Mouse (Mus musculus) granulocyte monocyte progenitor cell, adult 5-6 weeks (primary cell): ENCODE data around the gene Foxn1. TPM values are rescaled to one million over a fixed set of nuclear protein-coding genes. Genes with fewer than 3 reads are reported as not detected.

Experiments used
- ATAC-seq: replicated peaks from 2 replicates; pipeline ENCODE4 v1.8.0; 2016; ENCODE audit warnings: mild to moderate bottlenecking, moderate TSS enrichment, inconsistent platforms; ENCODE audit not compliant: poor library complexity, severe bottlenecking
- total RNA-seq, 2 experiments: library from RNA; stranded (forward) in 1 of 2; stranded (reverse) in 1 of 2; fragments of 200-712, 200-1000 nt in 1 of 2; fragments of >200 nt in 1 of 2; fragmentation: Nextera tagmentation in 1 of 2; gene quantifications; 2 replicates each; pipeline ENCODE4 v1.2.3; 2014 to 2017

Gene Foxn1
- total RNA-seq (2014; fragmentation: Nextera tagmentation) (not detected in 2 replicates), total RNA-seq (2017) (not detected in 2 replicates)

GRCm38 (mm10) chr11:78386508-78387043 is at the start of gene Foxn1:
Gene Foxn1, minus strand, starts transcription at chr11:78386558.
- ATAC-seq = no peak

GRCm38 (mm10) chr11:78435776-78436349 is 49.5 kb upstream of the Foxn1 start:
- peak; percentile 76 for ATAC-seq

GRCm38 (mm10) chr11:78434052-78434451 is 47.7 kb upstream of the Foxn1 start:
- ATAC-seq = no peak

- no peak for ATAC-seq
These were observed 44.8 kb upstream of the Foxn1 start for GRCm38 (mm10) chr11:78431176-78431575.

GRCm38 (mm10) chr11:78430195-78430878 is 44.0 kb upstream of the Foxn1 start:
- ATAC-seq = no peak

GRCm38 (mm10) chr11:78428309-78428708 is 42.0 kb upstream of the Foxn1 start:
- ATAC-seq = no peak

GRCm38 (mm10) chr11:78427655-78428054 is 41.3 kb upstream of the Foxn1 start:
- no peak for ATAC-seq

GRCm38 (mm10) chr11:78425572-78425971 is 39.2 kb upstream of the Foxn1 start:
- no peak for ATAC-seq

- ATAC-seq = no peak
These were observed 38.0 kb upstream of the Foxn1 start for GRCm38 (mm10) chr11:78424352-78424751.

GRCm38 (mm10) chr11:78422055-78422819 is 35.9 kb upstream of the Foxn1 start, which contains the start of gene Slc13a2:
Gene Slc13a2, minus strand, starts transcription at chr11:78422217.
- ATAC-seq = peak; percentile 31; the same call in 1 of the 2 replicates

GRCm38 (mm10) chr11:78421201-78422009 is 35.0 kb upstream of the Foxn1 start:
- ATAC-seq = peak; percentile 68

GRCm38 (mm10) chr11:78420263-78420889 is 34.0 kb upstream of the Foxn1 start:
- 0 out of 2 replicates have a peak, but pooled peaks have one; percentile 13 for ATAC-seq

- no peak for ATAC-seq
These were observed 30.5 kb upstream of the Foxn1 start for GRCm38 (mm10) chr11:78416854-78417253.

- no peak for ATAC-seq
These were observed 26.5 kb upstream of the Foxn1 start for GRCm38 (mm10) chr11:78412861-78413260.

GRCm38 (mm10) chr11:78412324-78412850 is 26.0 kb upstream of the Foxn1 start:
- no peak for ATAC-seq

GRCm38 (mm10) chr11:78411606-78412323 is 25.4 kb upstream of the Foxn1 start:
- ATAC-seq = no peak

GRCm38 (mm10) chr11:78408256-78409240 is 22.2 kb upstream of the Foxn1 start:
- no peak for ATAC-seq
